Mouse (Mus musculus) neural tube, embryonic 15.5 days (tissue): ENCODE data around the gene Fkrp. TPM values are rescaled to one million over a fixed set of nuclear protein-coding genes. Genes with fewer than 3 reads are reported as not detected.

Experiments
- ATAC-seq: fragments of 200-750 bp; cut with Nextera tagmentation; 2 replicates; pipeline ENCODE4 v1.8.0; 2017; ENCODE audit warnings: mild to moderate bottlenecking, moderate TSS enrichment, moderate library complexity; ENCODE audit not compliant: low FRiP score
- H3K27ac ChIP-seq: fragments of 300-500 bp; sonication (generic); replicated peaks from 2 replicates; pipeline ENCODE4 v1.5.1; 2015; ENCODE audit warnings: mild to moderate bottlenecking, inconsistent platforms
- H3K27me3 ChIP-seq: fragments of 300-500 bp; sonication (generic); replicated peaks from 2 replicates; pipeline ENCODE4 v1.6.1; 2015; ENCODE audit warnings: inconsistent platforms
- H3K36me3 ChIP-seq: fragments of 300-500 bp; sonication (generic); 2 replicates; pipeline ENCODE4 v1.6.1; 2015; ENCODE audit warnings: inconsistent platforms
- H3K4me1 ChIP-seq: fragments of 300-500 bp; sonication (generic); 2 replicates; pipeline ENCODE4 v1.6.1; 2015; ENCODE audit warnings: inconsistent platforms
- H3K4me2 ChIP-seq: fragments of 300-500 bp; sonication (generic); 2 replicates; pipeline ENCODE4 v1.6.1; 2015; ENCODE audit warnings: inconsistent platforms, mild to moderate bottlenecking, moderate library complexity
- H3K4me3 ChIP-seq: fragments of 300-500 bp; sonication (generic); replicated peaks from 2 replicates; pipeline ENCODE4 v1.5.1; 2015; ENCODE audit warnings: mild to moderate bottlenecking, inconsistent platforms
- H3K9ac ChIP-seq: fragments of 300-500 bp; sonication (generic); replicated peaks from 2 replicates; pipeline ENCODE4 v1.6.1; 2015; ENCODE audit warnings: mild to moderate bottlenecking, inconsistent platforms
- H3K9me3 ChIP-seq: fragments of 300-500 bp; sonication (generic); replicated peaks from 2 replicates; pipeline ENCODE4 v1.6.1; 2016; ENCODE audit warnings: inconsistent platforms
- WGBS: fragments of 180-500 bp; shearing (Covaris S2); methylation state at CpG from one replicate; pipeline ENCODE4 v1.1.7; 2015; ENCODE audit warnings: mixed read lengths; 5-methylcytosine and 5-hydroxymethylcytosine counted together
- polyA plus RNA-seq: library from polyadenylated mRNA; unstranded; fragments of >200 nt; fragmentation: Nextera tagmentation; extraction: Ambion mirVana; gene quantifications from 2 replicates; pipeline ENCODE4 v1.2.1, GENCODE M21; 2015

Gene Fkrp
- polyA plus RNA-seq, 1 experiment from 2014 or later = 50.4 TPM

- no peak overlapping the region for H3K4me3 ChIP-seq
- H3K4me2 ChIP-seq = no peak overlapping the region
- H3K9me3 ChIP-seq = no peaks in the 10 kb centered on the region
- H3K36me3 ChIP-seq = no peaks in the 10 kb centered on the region
- H3K9ac ChIP-seq = no peak overlapping the region
- no peak for ATAC-seq
- H3K27ac ChIP-seq = no peak overlapping the region
- no peaks in the 10 kb centered on the region for H3K4me1 ChIP-seq
- H3K27me3 ChIP-seq = no peaks in the 10 kb centered on the region
- 62% methylated on average over 10 of the region's 10 CpGs for WGBS
Measured at GRCm38 (mm10) chr7:16761005-16761481, 55.5 kb downstream of the Fkrp start.

- H3K4me2 ChIP-seq = no peak overlapping the region
- 28% methylated on average over 8 of the region's 8 CpGs for WGBS
- no peak overlapping the region for H3K4me3 ChIP-seq
- H3K27me3 ChIP-seq = no peaks in the 10 kb centered on the region
- no peak overlapping the region for H3K27ac ChIP-seq
- no peaks in the 10 kb centered on the region for H3K4me1 ChIP-seq
- H3K9me3 ChIP-seq = no peaks in the 10 kb centered on the region
- no peak for ATAC-seq
- H3K36me3 ChIP-seq = no peaks in the 10 kb centered on the region
- no peak overlapping the region for H3K9ac ChIP-seq
Measured at GRCm38 (mm10) chr7:16760292-16760691, 56.2 kb downstream of the Fkrp start.

Other genes starting within 250 kb of the Fkrp start
- gene Arhgap35, start 201.7 kb downstream of the Fkrp start, polyA plus RNA-seq = 26.0 and 27.4 TPM in 2 replicates
- gene Ceacam15, start 141.0 kb downstream of the Fkrp start, polyA plus RNA-seq = 0.13 TPM in 1 of 2 replicates, not detected in the other
- gene Ceacam9, start 94.8 kb downstream of the Fkrp start, polyA plus RNA-seq = 0.17 and 0.50 TPM in 2 replicates
- gene Ap2s1, start 78.3 kb downstream of the Fkrp start, polyA plus RNA-seq = 412 and 431 TPM in 2 replicates
- gene Slc1a5, start 35.4 kb downstream of the Fkrp start, polyA plus RNA-seq = 8.7 and 20.5 TPM in 2 replicates
- gene Strn4, start 843 bp downstream of the Fkrp start, polyA plus RNA-seq = 139 and 156 TPM in 2 replicates
- 5.0 and 8.4 TPM in 2 replicates for gene Prkd2, start 26.2 kb upstream of the Fkrp start, polyA plus RNA-seq
- 3.7 and 4.8 TPM in 2 replicates for gene Dact3, start 58.6 kb upstream of the Fkrp start, polyA plus RNA-seq
- 4.0 and 4.1 TPM in 2 replicates for gene Gng8, start 75.1 kb upstream of the Fkrp start, polyA plus RNA-seq
- 1.1 and 1.3 TPM in 2 replicates for gene Ptgir, start 89.8 kb upstream of the Fkrp start, polyA plus RNA-seq
- 336 and 404 TPM in 2 replicates for gene Calm3, start 107.4 kb upstream of the Fkrp start, polyA plus RNA-seq
- gene Pnmal2, start 128.0 kb upstream of the Fkrp start, polyA plus RNA-seq = 117 and 137 TPM in 2 replicates
- 43.3 and 52.0 TPM in 2 replicates for gene Pnmal1, start 142.9 kb upstream of the Fkrp start, polyA plus RNA-seq
- gene Gm42372, start 166.4 kb upstream of the Fkrp start, polyA plus RNA-seq = 5.7 and 6.4 TPM in 2 replicates
- 7.7 and 13.9 TPM in 2 replicates for gene Ccdc8, start 176.0 kb upstream of the Fkrp start, polyA plus RNA-seq
- 128 TPM in 2 replicates for gene Ppp5c, start 211.2 kb upstream of the Fkrp start, polyA plus RNA-seq
- 5.3 and 11.7 TPM in 2 replicates for gene Hif3a, start 245.7 kb upstream of the Fkrp start, polyA plus RNA-seq